ENCODE assay signal across 34 mouse cellular contexts in genomic region chr14:92593724-92594123, GRCm38 (mm10).
"Had no signal": no experiment of that assay in that cellular context is flagged by ENCODE, and none has a peak within 500 bp of the region (broad histone marks: within the 10 kb centered on the region; RNA-seq: fewer than 3 reads in every experiment).

No protein-coding gene starts in this region.

- H3K27me3 ChIP-seq: heart, embryonic 12.5 days; heart, embryonic 13.5 days; heart, embryonic 15.5 days; hindbrain, embryonic 12.5 days; hindbrain, embryonic 13.5 days; hindbrain, embryonic 15.5 days; intestine, embryonic 15.5 days; kidney, embryonic 15.5 days had no signal

- DNase-seq: heart, adult 2 months; heart, postnatal 10 days; heart, postnatal 14 days; heart, postnatal 36 days; heart, postnatal 4 days; kidney, adult 11 months; kidney, adult 18-20 months; kidney, adult 2 months; kidney, adult 8-10 months; kidney, postnatal 10 days; kidney, postnatal 14 days; kidney, postnatal 25 days; kidney, postnatal 36 days; kidney, postnatal 4 days; layer of hippocampus, adult 9-11 months; layer of hippocampus, postnatal 36 days had no signal

- H3K4me3 ChIP-seq: heart, adult 2 months; heart, embryonic 10.5 days; heart, embryonic 12.5 days; heart, embryonic 13.5 days; heart, embryonic 15.5 days; hindbrain, embryonic 10.5 days; hindbrain, embryonic 12.5 days; hindbrain, embryonic 13.5 days; hindbrain, embryonic 15.5 days; intestine, embryonic 15.5 days; kidney, embryonic 15.5 days; layer of hippocampus, adult 2 months had no signal

- H3K9ac ChIP-seq: heart, embryonic 12.5 days; heart, embryonic 13.5 days; heart, embryonic 15.5 days; hindbrain, embryonic 12.5 days; hindbrain, embryonic 13.5 days; hindbrain, embryonic 14.5 days; hindbrain, embryonic 15.5 days; intestine, embryonic 15.5 days; kidney, embryonic 15.5 days had no signal

- ATAC-seq: hindbrain, postnatal 0 days; inflammation-experienced regulatory T-cells, adult 6 months; intestine, embryonic 15.5 days; intestine, embryonic 16.5 days; intestine, postnatal 0 days had no signal

- H3K36me3 ChIP-seq: heart, embryonic 10.5 days; heart, embryonic 12.5 days; heart, embryonic 13.5 days; heart, embryonic 15.5 days; hindbrain, embryonic 10.5 days; hindbrain, embryonic 12.5 days; hindbrain, embryonic 13.5 days; hindbrain, embryonic 15.5 days; intestine, embryonic 15.5 days; kidney, embryonic 15.5 days had no signal

- H3K9me3 ChIP-seq: heart, embryonic 10.5 days; heart, embryonic 12.5 days; heart, embryonic 13.5 days; heart, embryonic 15.5 days; hindbrain, embryonic 10.5 days; hindbrain, embryonic 12.5 days; hindbrain, embryonic 13.5 days; hindbrain, embryonic 15.5 days; intestine, embryonic 15.5 days; kidney, embryonic 15.5 days had no signal

- H3K4me1 ChIP-seq: heart, embryonic 10.5 days; heart, embryonic 12.5 days; heart, embryonic 13.5 days; heart, embryonic 15.5 days; hindbrain, embryonic 10.5 days; hindbrain, embryonic 12.5 days; hindbrain, embryonic 13.5 days; hindbrain, embryonic 15.5 days; intestine, embryonic 15.5 days; kidney, embryonic 15.5 days had no signal

- H3K27ac ChIP-seq: heart, adult 2 months; heart, embryonic 10.5 days; heart, embryonic 13.5 days; heart, embryonic 15.5 days; hindbrain, embryonic 10.5 days; hindbrain, embryonic 12.5 days; hindbrain, embryonic 13.5 days; hindbrain, embryonic 14.5 days; hindbrain, embryonic 15.5 days; hindbrain, postnatal 0 days; intestine, embryonic 15.5 days; kidney, embryonic 15.5 days; kidney, postnatal 0 days; layer of hippocampus, adult 2 months had no signal

- H3K4me2 ChIP-seq: heart, embryonic 11.5 days; heart, embryonic 12.5 days; heart, embryonic 13.5 days; heart, embryonic 15.5 days; hindbrain, embryonic 12.5 days; hindbrain, embryonic 13.5 days; hindbrain, embryonic 14.5 days; hindbrain, embryonic 15.5 days; intestine, embryonic 15.5 days; kidney, embryonic 15.5 days had no signal
